Mouse (Mus musculus): ENCODE measurements at regions not wholly inside any gene's neighbourhood (a gene's known extent, or its start where the extent isn't known, plus 50 kb on each side); places are given as distances from the start of the nearest gene placed in this dataset.

DNA sequence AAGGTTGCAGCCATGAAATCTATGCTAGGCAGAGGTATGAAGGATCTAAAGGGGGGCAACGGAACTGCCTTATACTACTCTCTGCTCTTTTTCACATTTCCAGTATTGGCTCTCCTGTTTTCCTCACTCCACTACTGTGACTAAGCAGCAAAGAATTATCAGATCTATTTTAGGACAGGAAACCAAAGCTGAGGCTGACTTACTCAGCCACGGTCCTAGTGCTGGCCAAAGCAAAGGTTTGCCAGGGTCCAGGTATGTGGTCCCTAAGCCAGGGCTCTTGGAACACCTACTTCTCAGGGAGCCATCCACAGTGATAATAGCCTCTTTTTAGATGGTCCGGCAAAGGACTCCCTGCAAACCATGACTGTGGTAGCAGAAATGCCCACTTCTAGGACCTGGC, 195.6 kb upstream of the Gm21798 start:
- no peak for TF ChIP-seq CTCF (IDR thresholded peaks at IDR 0.05; ENCODE audit: extremely low read depth, insufficient read length, insufficient replicate concordance, low read depth, low read length)
- TF ChIP-seq POLR2A (IDR thresholded peaks at IDR 0.05; ENCODE audit: low read depth, low read length), result no peak
